Mouse (Mus musculus) gastrocnemius, adult 2 months (tissue): ENCODE results near the gene Lrrk1. TPM values are rescaled to one million over a fixed set of nuclear protein-coding genes. Genes with fewer than 3 reads are reported as not detected.

Experiments used
- DNase-seq: peaks from one replicate; pipeline ENCODE4 v3.0.0; 2022
- H3K27ac ChIP-seq: fragments of 200-600 bp; 2 replicates; pipeline ENCODE4 v1.8.1; 2022; ENCODE audit warnings: mild to moderate bottlenecking
- H3K4me3 ChIP-seq: fragments of 200-600 bp; 2 replicates; pipeline ENCODE4 v1.8.1; 2022; ENCODE audit warnings: mild to moderate bottlenecking, moderate library complexity
- CTCF ChIP-seq: fragments of 200-600 bp; IDR thresholded peaks from 2 replicates; pipeline ENCODE4 v1.8.1; 2022; ENCODE audit warnings: antibody characterized with exemption, mild to moderate bottlenecking, moderate library complexity
- intact Hi-C: fragments of 180-260 bp; cut with DNase I; formaldehyde crosslinking; loops from one replicate; pipeline ENCODE4 v1.15.1; 2025
- total RNA-seq, 2 experiments: library from RNA; stranded (reverse); gene quantifications; 2 replicates each; pipeline ENCODE4 v1.2.3; 2021

Gene Lrrk1
- total RNA-seq, 2 experiments from 2014 or later: 3.0 to 6.4 TPM

- H3K4me3 ChIP-seq: no peak overlapping the region
- no peak for TF ChIP-seq CTCF
- intact Hi-C loops: no loop called here
- no peak overlapping the region for H3K27ac ChIP-seq
- no peak for DNase-seq
Measured at GRCm38 (mm10) chr7:66266942-66267850, 121.0 kb downstream of the Lrrk1 start.

GRCm38 (mm10) chr7:66263421-66263820 is 124.7 kb downstream of the Lrrk1 start:
- intact Hi-C loops: loop anchor here (5.0 kb wide), 1 partner anchor 39 kb away; no protein-coding TSS in a partner anchor
- TF ChIP-seq CTCF: no peak
- no peak for DNase-seq
- H3K27ac ChIP-seq: no peak overlapping the region
- no peak overlapping the region for H3K4me3 ChIP-seq

GRCm38 (mm10) chr7:66262570-66263156 is 125.5 kb downstream of the Lrrk1 start:
- intact Hi-C loops: loop anchor here (5.0 kb wide), 1 partner anchor 40 kb away; no protein-coding TSS in a partner anchor
- Histone ChIP-seq H3K27ac (no peak overlapping the region), H3K4me3 (no peak overlapping the region)
- no peak for TF ChIP-seq CTCF
- no peak for DNase-seq

- intact Hi-C loops: loop anchor here (5.0 kb wide), 1 partner anchor 41 kb away; no protein-coding TSS in a partner anchor
- H3K4me3 ChIP-seq: no peak overlapping the region
- TF ChIP-seq CTCF: no peak
- no peak overlapping the region for H3K27ac ChIP-seq
- DNase-seq: no peak
Measured at GRCm38 (mm10) chr7:66260763-66261390, 127.3 kb downstream of the Lrrk1 start.

- intact Hi-C loops: loop anchor here (5.0 kb wide), 1 partner anchor 42 kb away; no protein-coding TSS in a partner anchor
- Histone ChIP-seq H3K4me3 (no peak overlapping the region), H3K27ac (no peak overlapping the region)
- no peak for TF ChIP-seq CTCF
- DNase-seq: no peak
Measured at GRCm38 (mm10) chr7:66260295-66260694, 127.9 kb downstream of the Lrrk1 start.

- no peak for DNase-seq
- no peak overlapping the region for H3K4me3 ChIP-seq
- no peak for TF ChIP-seq CTCF
- intact Hi-C loops: loop anchor here (5.0 kb wide), 1 partner anchor 43 kb away; no protein-coding TSS in a partner anchor
- H3K27ac ChIP-seq: no peak overlapping the region
Measured at GRCm38 (mm10) chr7:66259436-66260206, 128.5 kb downstream of the Lrrk1 start.

- H3K27ac ChIP-seq: no peak overlapping the region
- no peak for DNase-seq
- intact Hi-C loops: no loop called here
- H3K4me3 ChIP-seq: no peak overlapping the region
- TF ChIP-seq CTCF: no peak
Measured at GRCm38 (mm10) chr7:66258997-66259396, 129.2 kb downstream of the Lrrk1 start.

- no peak overlapping the region for H3K4me3 ChIP-seq
- DNase-seq: peak; percentile 9
- TF ChIP-seq CTCF: no peak
- no peak overlapping the region for H3K27ac ChIP-seq
- intact Hi-C loops: no loop called here
Measured at GRCm38 (mm10) chr7:66257232-66257631, 130.9 kb downstream of the Lrrk1 start.

- H3K4me3 ChIP-seq: no peak overlapping the region
- intact Hi-C loops: no loop called here
- H3K27ac ChIP-seq: no peak overlapping the region
- no peak for TF ChIP-seq CTCF
- DNase-seq: peak; percentile 8
Measured at GRCm38 (mm10) chr7:66256441-66256840, 131.7 kb downstream of the Lrrk1 start.

GRCm38 (mm10) chr7:66254993-66255392 is 133.2 kb downstream of the Lrrk1 start:
- intact Hi-C loops: no loop called here
- H3K27ac ChIP-seq: no peak overlapping the region
- DNase-seq: peak; percentile 11
- no peak overlapping the region for H3K4me3 ChIP-seq
- no peak for TF ChIP-seq CTCF

GRCm38 (mm10) chr7:66253975-66254651 is 134.0 kb downstream of the Lrrk1 start:
- H3K4me3 ChIP-seq: no peak overlapping the region
- peak; percentile 6 for DNase-seq
- intact Hi-C loops: no loop called here
- H3K27ac ChIP-seq: no peak overlapping the region
- no peak for TF ChIP-seq CTCF

- peak; percentile 94 for TF ChIP-seq CTCF
- H3K4me3 ChIP-seq: no peak overlapping the region
- intact Hi-C loops: no loop called here
- peak; percentile 83 for DNase-seq
- H3K27ac ChIP-seq: no peak overlapping the region
Measured at GRCm38 (mm10) chr7:66250030-66250429, 138.1 kb downstream of the Lrrk1 start.
